Mouse (Mus musculus) liver, adult (tissue): ENCODE results near the gene N4bp1.

ENCODE experiments used
- GATA4 ChIP-seq: IDR thresholded peaks from 2 replicates; pipeline ENCODE4 v1.6.1; 2014; ENCODE audit warnings: mild to moderate bottlenecking, low read length; ENCODE audit not compliant: insufficient replicate concordance

Gene N4bp1

DNA sequence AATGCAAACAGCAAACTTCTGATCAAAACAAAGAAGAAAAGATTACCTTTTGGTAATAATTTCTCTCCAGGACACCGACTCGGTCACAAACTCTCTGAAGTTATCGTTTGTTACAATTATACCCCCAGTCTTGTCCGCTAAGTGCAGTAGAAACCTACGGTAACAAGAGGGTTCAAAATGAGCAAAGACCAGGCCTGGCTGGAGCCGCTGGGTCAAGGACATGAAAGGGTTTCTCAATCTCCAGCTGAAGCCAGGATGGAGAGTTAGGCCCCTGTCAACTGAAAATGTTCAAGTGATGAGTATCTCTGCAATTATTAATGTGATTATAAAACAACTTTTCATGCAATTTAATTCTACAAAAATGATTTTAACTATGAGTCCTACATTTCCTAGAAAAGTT is 36.7 kb downstream of the N4bp1 start:
- TF ChIP-seq GATA4 = no peak

DNA sequence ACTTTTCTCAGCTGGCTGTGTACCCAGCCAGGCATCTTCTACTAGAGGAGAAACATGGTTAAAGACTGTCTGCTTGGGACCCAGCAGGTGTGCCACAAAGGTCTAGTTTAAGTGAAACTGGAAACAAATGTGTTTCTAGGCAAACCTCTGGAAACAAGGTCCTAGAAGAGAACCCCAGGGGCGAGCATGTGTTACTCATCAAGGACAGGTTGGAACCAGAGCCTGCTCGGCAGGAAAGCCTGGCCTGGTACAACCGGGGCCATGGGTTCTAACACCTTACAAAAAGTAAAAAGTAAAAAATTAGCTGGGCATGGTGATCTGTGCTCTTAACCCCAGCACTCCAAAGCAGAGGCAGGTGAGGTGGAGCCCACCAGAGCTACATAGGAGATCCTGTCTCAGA is 38.0 kb downstream of the N4bp1 start:
- no peak for TF ChIP-seq GATA4

DNA sequence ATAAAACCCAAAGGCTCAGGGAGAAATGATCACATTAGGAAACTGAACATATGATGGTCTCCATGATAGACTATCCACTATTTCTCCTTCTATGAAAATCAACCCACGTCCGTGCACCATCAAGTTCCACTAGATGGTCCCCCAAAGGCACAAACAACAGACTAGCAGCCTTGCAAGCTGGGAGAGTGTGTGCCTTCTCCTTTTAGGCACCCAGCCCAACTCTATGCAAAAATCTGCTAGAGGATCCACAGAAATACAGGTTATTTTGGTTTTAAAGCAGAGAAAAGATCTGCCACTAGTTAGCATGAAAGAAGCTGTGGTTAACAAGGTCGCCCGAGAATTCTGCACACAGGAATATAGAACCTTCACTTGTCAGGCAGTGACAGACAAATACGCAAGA is 39.2 kb downstream of the N4bp1 start:
- no peak for TF ChIP-seq GATA4

DNA sequence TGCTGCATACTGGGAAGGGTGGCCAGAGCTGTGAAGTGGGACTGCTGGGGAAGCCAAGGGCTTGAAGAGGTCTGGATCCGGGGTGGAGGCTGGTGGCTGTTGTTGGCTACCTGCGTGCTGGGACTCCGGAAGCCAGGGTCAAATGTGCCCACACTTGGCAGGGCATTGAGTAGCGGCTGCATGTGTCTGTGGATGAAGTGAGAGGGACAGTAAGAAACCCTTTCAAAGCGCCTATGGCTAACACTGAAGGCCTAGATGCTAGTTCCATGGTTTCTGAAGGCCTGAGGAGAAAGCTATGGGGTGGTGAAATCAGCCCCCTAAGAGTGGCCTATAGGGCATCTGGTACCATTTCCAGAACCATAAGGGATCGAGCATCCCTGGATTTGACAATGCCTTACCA is 40.2 kb downstream of the N4bp1 start:
- no peak for TF ChIP-seq GATA4

DNA sequence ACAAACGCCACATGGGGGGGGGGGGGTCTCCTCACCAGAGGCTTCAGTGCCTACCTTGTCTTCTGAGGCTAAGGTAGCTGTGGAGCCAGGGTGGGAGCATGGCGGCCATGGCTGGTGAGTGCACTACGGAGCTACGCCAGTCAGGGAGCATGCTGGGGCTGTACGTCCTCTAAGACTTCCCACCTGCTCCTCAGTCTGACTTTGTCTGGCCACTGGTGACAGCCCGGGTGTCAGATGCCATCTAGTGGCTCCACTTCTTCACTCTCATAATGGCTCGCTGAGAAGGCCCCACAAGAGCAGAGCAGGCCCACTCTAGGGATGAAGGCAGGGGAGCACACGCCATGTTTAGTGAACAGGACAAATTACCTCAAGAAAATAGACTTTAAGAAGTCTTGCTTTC is 41.2 kb downstream of the N4bp1 start:
- TF ChIP-seq GATA4 = no peak

DNA sequence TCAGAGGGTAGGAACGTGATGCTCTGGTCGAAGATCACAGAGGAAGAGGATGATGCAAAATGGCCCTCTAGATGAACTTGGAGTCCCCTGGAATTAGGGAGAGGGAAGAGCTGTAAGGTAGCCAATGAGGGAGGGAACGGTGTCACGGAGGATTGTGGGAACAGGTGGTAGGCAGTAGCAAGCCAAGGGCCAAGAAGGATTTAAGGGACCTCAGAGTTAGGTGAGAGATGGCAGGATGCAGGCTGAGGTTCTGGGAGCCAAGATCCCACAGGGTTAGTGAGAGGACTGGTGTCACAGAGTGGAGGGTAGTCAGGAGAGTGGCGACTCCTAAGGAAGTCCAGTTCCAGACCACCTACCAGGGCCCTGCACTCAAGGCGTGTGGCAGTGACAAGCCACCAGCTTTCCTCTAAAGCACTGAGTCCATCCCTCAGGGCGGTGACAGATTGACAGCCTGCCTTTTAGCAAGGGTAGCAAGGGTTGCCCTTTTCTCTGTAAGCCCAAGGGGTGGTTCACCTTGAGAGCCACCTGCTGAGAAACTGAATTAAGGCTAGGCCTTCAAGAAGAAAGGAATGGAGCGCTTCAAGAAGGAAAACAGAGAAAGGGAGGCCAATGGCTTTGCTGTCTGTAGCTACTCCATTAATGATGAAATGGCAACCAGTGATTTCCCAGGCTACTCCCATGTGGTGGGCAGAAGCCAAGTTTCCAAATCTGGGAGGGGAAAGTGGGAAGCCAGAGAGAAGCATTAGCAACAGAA is 43.3 kb downstream of the N4bp1 start:
- TF ChIP-seq GATA4 = no peak

DNA sequence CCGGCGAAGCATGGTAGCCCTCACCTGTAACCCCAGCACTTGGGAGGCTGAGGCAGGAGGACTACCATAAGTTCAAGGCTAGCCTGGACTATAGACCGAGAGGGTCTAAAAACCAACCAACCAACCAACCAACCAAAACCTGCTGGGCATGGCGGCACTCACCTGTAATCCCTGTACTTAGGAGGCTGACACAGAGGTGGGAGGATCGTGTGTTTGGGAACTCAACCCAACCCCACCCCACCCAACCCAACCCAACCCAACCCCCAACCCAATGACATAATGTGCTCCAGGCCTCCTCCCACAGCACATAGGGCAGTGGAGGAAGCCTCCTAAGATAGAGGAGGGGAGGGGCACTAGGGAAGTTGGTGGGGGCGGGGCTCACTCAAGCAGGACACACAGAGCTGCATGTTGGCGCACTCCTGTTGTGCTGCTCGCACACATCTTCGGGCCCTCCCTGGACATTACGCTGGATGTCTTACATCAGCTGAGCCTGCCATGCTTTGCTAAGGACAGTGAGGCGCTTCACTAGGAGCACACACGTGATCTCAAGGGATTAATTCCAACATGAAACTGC is 44.9 kb downstream of the N4bp1 start:
- no peak for TF ChIP-seq GATA4

DNA sequence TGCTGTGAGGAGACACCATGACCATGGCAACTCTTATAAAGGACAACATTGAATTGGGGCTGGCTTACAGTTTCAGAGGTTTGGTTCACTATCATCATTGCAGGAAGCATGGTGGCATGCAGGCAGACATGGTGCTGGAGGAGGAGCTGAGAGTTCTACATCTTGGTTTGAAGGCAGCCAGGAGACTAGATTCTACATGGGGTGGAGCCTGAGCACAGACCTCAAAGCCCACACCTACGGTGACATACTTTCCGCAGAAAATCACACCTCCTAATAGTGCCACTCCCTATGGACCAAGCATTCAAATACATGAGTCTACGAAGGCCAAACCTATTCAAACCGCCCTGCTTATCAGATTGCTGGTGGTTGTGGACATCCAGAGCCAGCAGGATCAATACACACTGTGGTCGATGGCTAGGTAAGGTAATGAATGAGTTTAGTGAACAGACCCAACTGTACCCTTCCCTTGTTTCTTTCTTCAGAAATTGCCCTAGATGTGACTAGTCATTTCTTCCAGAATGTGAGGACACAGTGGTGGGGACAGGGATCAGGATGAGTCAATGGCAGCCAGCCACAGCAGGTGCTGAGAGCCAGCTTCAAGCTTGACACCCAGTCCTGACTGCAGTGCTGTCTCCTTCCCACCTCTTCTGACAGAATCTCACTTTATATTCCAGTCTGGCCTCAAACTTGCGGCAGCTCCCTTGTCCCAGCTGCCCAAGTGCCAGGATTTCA is 46.2 kb downstream of the N4bp1 start:
- TF ChIP-seq GATA4 = no peak

DNA sequence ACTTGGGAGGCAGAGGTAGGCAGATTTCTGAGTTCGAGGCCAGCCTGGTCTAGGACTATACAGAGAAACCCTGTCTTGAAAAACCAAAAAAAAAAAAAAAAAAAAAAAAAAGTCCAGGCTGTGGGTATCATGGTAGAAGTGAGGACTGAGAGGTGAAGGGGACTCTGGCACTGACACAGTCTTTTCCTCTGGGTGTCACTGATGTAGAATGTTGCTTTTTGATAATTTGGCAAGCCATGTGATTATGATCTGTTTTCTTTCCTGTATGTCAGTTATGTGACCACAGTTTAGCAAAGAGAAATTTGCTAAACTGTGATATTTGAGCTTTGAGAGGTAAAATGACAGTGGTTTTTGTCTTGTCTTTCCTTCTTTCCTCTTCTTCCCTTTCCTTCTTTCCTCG is 47.8 kb downstream of the N4bp1 start:
- no peak for TF ChIP-seq GATA4

DNA sequence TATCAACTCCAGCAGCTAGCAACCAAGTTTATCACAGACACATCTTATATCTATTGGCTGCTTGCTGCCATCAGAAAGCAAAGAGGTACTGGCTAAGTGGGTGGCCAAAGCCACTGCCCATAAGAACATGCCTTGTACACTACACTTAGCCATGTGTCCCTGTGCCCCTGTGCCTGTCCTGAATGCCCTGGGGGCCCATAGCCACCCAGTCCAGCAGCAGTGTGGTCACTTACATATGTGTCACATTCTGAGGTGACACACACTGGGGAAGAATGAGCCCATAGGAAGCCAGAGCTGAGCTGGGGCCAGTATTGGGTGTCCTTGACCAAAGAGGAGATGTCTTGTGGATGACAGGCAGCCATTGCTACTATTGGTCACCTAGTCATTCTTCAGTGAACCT is 49.2 kb downstream of the N4bp1 start:
- no peak for TF ChIP-seq GATA4

DNA sequence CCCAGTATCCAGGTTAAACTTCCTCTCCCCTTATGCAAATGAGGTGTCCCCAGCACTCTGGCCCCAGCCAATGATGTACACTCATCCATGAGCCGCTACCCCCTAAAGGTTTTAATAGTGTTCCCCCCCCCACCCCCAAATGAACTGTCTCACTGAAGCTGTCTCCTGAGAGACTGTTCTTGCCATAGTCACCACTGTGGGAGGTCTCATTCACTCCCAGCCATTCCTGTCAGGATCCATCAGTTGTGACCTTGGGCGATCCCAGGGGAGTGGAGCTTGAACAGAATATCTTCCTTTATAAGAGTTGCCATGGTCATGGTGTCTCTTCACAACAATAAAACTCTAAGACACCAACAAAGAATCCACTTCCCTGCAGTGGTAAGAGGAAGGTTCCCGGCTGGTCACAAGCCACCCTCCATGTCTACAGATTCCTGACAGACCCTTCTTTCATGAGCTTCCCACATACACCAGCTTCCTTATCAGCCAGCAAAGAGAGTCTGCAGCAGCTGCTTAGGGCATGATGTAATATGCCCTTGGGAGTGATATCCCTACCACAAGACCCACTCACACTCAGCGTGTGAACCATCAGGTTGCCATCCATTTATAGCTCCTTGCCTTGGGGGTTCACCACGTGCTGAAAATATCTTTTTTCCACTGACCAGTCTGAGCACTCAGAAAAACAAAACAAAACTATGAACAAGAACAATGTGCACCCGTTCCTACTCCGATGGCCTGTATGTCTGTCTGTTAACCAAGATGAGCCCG is 50.4 kb downstream of the N4bp1 start:
- TF ChIP-seq GATA4 = no peak

DNA sequence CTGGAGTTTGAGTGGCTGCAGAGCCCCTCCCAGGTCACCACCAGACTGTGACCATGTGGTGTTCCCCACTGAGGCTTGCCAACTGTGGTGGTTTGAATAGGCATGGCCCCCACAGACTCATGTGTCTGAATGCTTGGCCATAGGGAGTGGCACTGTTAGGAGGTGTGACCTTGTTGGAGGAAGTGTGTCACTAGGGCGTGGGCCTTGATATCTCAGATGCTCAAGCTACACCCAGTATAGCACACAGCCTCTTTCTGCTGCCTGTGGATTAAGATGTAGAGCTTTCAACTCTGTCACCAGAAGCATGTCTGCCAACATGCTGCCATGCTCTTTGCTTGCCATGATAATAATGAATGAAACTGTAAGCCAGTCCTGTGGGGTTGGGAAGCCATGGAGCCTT is 51.1 kb downstream of the N4bp1 start:
- TF ChIP-seq GATA4 = no peak

DNA sequence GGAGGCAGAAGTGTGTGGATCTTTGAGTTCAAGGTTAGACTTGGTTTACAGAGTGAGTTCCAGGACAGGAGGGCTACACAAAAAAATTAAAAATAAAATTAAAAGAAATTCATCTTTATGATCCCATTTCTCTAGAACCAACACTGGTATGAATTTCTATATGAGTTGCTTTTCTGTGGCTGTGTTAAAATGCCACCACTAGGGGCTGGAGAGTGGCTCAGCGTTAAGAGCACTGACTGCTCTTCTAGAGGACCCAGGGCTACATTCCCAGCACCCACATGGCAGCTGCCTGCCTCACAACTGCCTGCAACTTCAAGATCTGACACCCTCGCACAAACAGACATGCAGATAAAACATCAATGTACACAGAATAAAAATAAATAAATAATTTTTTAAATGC is 56.1 kb downstream of the N4bp1 start:
- no peak for TF ChIP-seq GATA4

DNA sequence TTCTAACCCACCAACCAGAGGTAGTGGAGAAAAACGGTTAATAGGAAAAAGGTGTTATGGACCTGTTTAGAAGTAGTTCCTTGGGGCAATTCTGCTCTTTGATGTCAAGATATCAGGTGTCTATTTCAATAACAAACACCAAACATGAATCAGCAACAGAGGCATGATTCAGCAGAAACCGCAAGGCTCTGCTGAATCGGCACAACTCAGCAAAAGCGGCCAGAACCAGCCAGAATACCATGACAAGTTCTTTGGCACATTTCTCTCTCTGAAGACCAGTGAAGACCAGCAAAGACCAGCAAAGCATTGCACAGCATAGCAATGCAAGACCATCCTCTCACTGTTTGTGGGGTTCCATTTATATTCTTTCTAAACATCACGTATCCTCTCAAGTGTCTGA is 57.9 kb downstream of the N4bp1 start:
- TF ChIP-seq GATA4 = no peak

DNA sequence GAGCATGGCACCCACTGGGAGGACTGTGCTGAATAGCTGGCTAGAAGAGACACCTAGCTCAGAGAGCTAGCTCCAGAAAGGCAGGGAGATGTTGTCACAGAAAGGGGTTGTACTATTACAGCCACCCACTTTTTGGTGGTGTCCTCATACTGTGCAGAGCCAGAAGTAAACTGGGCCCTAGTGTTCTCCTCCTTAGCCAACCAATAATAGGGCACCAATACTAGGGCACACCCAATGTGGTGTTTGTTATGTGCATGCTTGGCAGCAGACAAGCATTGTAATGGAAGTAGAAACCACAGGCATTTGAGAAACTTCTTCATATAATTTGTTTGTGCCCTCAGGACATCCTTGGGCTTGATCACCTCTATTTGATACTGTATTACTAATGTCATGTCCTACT is 58.5 kb downstream of the N4bp1 start:
- no peak for TF ChIP-seq GATA4
